Mouse (Mus musculus) hindbrain, embryonic 13.5 days (tissue): ENCODE data around the gene Lats2. TPM values are rescaled to one million over a fixed set of nuclear protein-coding genes. Genes with fewer than 3 reads are reported as not detected.
"Not testable (repeated sequence)": the region's sequence is repeated elsewhere in the genome, so short reads cannot be mapped to it uniquely, and the experiment has no call there.

Experiments used
- ATAC-seq: fragments of 200-750 bp; cut with Nextera tagmentation; 2 replicates; pipeline ENCODE4 v1.8.0; 2017; ENCODE audit warnings: moderate TSS enrichment; ENCODE audit not compliant: low FRiP score
- H3K27ac ChIP-seq: fragments of 300-500 bp; sonication (generic); 2 replicates; pipeline ENCODE4 v1.5.1; 2015; ENCODE audit warnings: inconsistent platforms, mild to moderate bottlenecking, moderate library complexity
- H3K27me3 ChIP-seq: fragments of 300-500 bp; sonication (generic); 2 replicates; pipeline ENCODE4 v1.6.1; 2015; ENCODE audit warnings: mild to moderate bottlenecking, inconsistent platforms
- H3K36me3 ChIP-seq: fragments of 300-500 bp; sonication (generic); 2 replicates; pipeline ENCODE4 v1.6.1; 2015; ENCODE audit warnings: mild to moderate bottlenecking, inconsistent platforms
- H3K4me1 ChIP-seq: fragments of 300-500 bp; sonication (generic); replicated peaks from 2 replicates; pipeline ENCODE4 v1.6.1; 2015; ENCODE audit warnings: inconsistent platforms
- H3K4me2 ChIP-seq: fragments of 300-500 bp; sonication (generic); 2 replicates; pipeline ENCODE4 v1.6.1; 2015; ENCODE audit warnings: inconsistent platforms, mild to moderate bottlenecking, moderate library complexity
- H3K4me3 ChIP-seq: fragments of 300-500 bp; sonication (generic); 2 replicates; pipeline ENCODE4 v1.5.1; 2015; ENCODE audit warnings: mild to moderate bottlenecking, inconsistent platforms
- H3K9ac ChIP-seq: fragments of 300-500 bp; sonication (generic); 2 replicates; pipeline ENCODE4 v1.6.1; 2015; ENCODE audit warnings: mild to moderate bottlenecking, inconsistent platforms
- H3K9me3 ChIP-seq: fragments of 300-500 bp; sonication (generic); 2 replicates; pipeline ENCODE4 v1.6.1; 2016; ENCODE audit warnings: inconsistent platforms
- WGBS: fragments of 180-500 bp; shearing (Covaris S2); methylation state at CpG from one replicate; pipeline ENCODE4 v1.1.7; 2015; 5-methylcytosine and 5-hydroxymethylcytosine counted together
- polyA plus RNA-seq: library from polyadenylated mRNA; unstranded; fragments of >200 nt; fragmentation: Nextera tagmentation; extraction: Ambion mirVana; gene quantifications from 2 replicates; pipeline ENCODE4 v1.2.1, GENCODE M21; 2015

Gene Lats2
- polyA plus RNA-seq, 1 experiment from 2014 or later: 10.5 TPM

GRCm38 (mm10) chr14:57756094-57756493 is 2.1 kb downstream of the Lats2 start:
- Histone ChIP-seq H3K4me1 (peaks cover 9% of the 10 kb centered on the region), H3K27me3 (no peaks in the 10 kb centered on the region), H3K9me3 (no peaks in the 10 kb centered on the region), H3K9ac (no peak overlapping the region), H3K27ac (no peak overlapping the region), H3K36me3 (no peaks in the 10 kb centered on the region), H3K4me2 (no peak overlapping the region), H3K4me3 (no peak overlapping the region)
- no peak for ATAC-seq
- 90% methylated on average over 4 of the region's 4 CpGs for WGBS

GRCm38 (mm10) chr14:57755661-57756060 is 2.5 kb downstream of the Lats2 start:
- Histone ChIP-seq H3K9me3 (no peaks in the 10 kb centered on the region), H3K27ac (no peak overlapping the region), H3K27me3 (no peaks in the 10 kb centered on the region), H3K9ac (no peak overlapping the region), H3K4me2 (no peak overlapping the region), H3K36me3 (no peaks in the 10 kb centered on the region), H3K4me3 (no peak overlapping the region), H3K4me1 (peaks cover 5% of the 10 kb centered on the region)
- ATAC-seq: no peak
- WGBS: 90% methylated on average over 2 of the region's 2 CpGs

- H3K4me3 ChIP-seq: no peak overlapping the region
- H3K27me3 ChIP-seq: no peaks in the 10 kb centered on the region
- no peaks in the 10 kb centered on the region for H3K4me1 ChIP-seq
- 36% methylated on average over 9 of the region's 9 CpGs for WGBS
- no peaks in the 10 kb centered on the region for H3K36me3 ChIP-seq
- H3K9ac ChIP-seq: no peak overlapping the region
- ATAC-seq: no peak
- no peak overlapping the region for H3K4me2 ChIP-seq
- H3K9me3 ChIP-seq: no peaks in the 10 kb centered on the region
- no peak overlapping the region for H3K27ac ChIP-seq
Measured at GRCm38 (mm10) chr14:57753351-57753992, 4.7 kb downstream of the Lats2 start.

- H3K4me1 ChIP-seq, H3K27ac ChIP-seq, H3K4me2 ChIP-seq, H3K9ac ChIP-seq, H3K4me3 ChIP-seq, H3K9me3 ChIP-seq, H3K36me3 ChIP-seq, H3K27me3 ChIP-seq, ATAC-seq: not testable (repeated sequence)
Measured at GRCm38 (mm10) chr14:57751006-57751405, 7.2 kb downstream of the Lats2 start.

DNA sequence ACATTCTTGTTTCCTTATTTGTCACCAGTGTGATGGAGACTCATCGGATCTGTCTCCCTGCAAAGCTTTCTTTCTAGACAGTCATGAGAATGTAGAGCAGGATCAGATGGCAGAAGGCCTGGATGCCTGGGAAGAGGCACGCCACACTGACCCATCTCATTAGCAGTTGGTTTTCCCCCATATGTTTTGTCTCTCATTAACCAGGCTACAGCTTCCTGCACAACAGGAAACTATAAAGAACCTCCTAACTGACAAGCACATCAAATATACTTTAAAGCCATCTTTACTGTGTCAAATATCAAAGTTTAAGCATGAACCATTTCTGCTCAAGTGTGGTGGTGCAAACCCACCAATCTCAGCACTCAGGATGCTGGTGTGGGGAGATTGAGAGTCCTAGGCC is 8.7 kb downstream of the Lats2 start:
- ATAC-seq: no peak
- peaks cover 16% of the 10 kb centered on the region for H3K4me1 ChIP-seq
- no peak overlapping the region for H3K4me2 ChIP-seq
- H3K36me3 ChIP-seq: no peaks in the 10 kb centered on the region
- H3K9me3 ChIP-seq: no peaks in the 10 kb centered on the region
- H3K27ac ChIP-seq: no peak overlapping the region
- H3K27me3 ChIP-seq: peaks cover 9% of the 10 kb centered on the region; the same call in 1 of the 2 replicates
- H3K9ac ChIP-seq: no peak overlapping the region
- 90% methylated on average over 2 of the region's 2 CpGs for WGBS
- H3K4me3 ChIP-seq: no peak overlapping the region

GRCm38 (mm10) chr14:57746001-57746771 is 12.0 kb downstream of the Lats2 start, which contains the start of gene Gm49361:
Gene Gm49361 (minus strand): TSS chr14:57746103.
- no peaks in the 10 kb centered on the region for H3K9me3 ChIP-seq
- WGBS: under 1% methylated on average over 60 of the region's 68 CpGs
- H3K36me3 ChIP-seq: no peaks in the 10 kb centered on the region
- peaks cover 9% of the 10 kb centered on the region; the same call in 1 of the 2 replicates for H3K27me3 ChIP-seq
- peak within 1 kb of the TSS; percentile 87 for H3K9ac ChIP-seq
- H3K4me2 ChIP-seq: peak within 1 kb of the TSS; percentile 90
- H3K4me1 ChIP-seq: peaks cover 36% of the 10 kb centered on the region
- ATAC-seq: peak; percentile 91
- H3K4me3 ChIP-seq: peak within 1 kb of the TSS; percentile 90
- peak within 1 kb of the TSS; percentile 85 for H3K27ac ChIP-seq

- Histone ChIP-seq H3K27me3 (peaks cover 9% of the 10 kb centered on the region; the same call in 1 of the 2 replicates), H3K36me3 (no peaks in the 10 kb centered on the region), H3K4me3 (peak overlapping the region; percentile 90), H3K9ac (peak overlapping the region; percentile 87), H3K4me2 (peak overlapping the region; percentile 90), H3K4me1 (peaks cover 36% of the 10 kb centered on the region), H3K9me3 (no peaks in the 10 kb centered on the region), H3K27ac (peak overlapping the region; percentile 85)
- WGBS: under 1% methylated on average over 75 of the region's 103 CpGs
- ATAC-seq: peak; percentile 77
Measured at GRCm38 (mm10) chr14:57745291-57745969, 12.8 kb downstream of the Lats2 start.

DNA sequence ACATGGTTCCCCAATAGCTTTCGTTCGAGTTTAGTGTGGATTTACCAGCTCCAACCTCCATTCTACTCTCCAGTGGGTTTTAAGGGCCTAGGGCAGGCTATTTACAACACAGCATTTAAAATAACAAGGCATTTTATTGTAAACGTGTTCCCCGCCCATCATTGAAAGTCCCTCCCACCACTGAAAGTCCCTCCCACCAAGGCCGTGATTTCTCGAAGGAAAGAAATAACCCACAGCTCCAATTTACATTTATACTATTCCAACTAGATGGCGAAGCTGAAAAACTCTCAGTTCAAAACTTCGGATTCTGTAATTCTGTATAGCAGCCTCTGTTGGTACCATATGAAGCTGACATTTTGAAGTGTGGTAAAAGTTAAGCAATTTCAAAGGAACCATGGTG is 13.6 kb downstream of the Lats2 start:
- WGBS: 2% methylated on average over 8 of the region's 8 CpGs
- peak overlapping the region; percentile 90 for H3K4me2 ChIP-seq
- H3K4me1 ChIP-seq: peaks cover 36% of the 10 kb centered on the region
- no peak overlapping the region for H3K27ac ChIP-seq
- peak overlapping the region; percentile 43; the same call in 1 of the 2 replicates for H3K9ac ChIP-seq
- H3K4me3 ChIP-seq: peak overlapping the region; percentile 90
- H3K27me3 ChIP-seq: peaks cover 9% of the 10 kb centered on the region; the same call in 1 of the 2 replicates
- no peaks in the 10 kb centered on the region for H3K9me3 ChIP-seq
- no peak for ATAC-seq
- no peaks in the 10 kb centered on the region for H3K36me3 ChIP-seq

DNA sequence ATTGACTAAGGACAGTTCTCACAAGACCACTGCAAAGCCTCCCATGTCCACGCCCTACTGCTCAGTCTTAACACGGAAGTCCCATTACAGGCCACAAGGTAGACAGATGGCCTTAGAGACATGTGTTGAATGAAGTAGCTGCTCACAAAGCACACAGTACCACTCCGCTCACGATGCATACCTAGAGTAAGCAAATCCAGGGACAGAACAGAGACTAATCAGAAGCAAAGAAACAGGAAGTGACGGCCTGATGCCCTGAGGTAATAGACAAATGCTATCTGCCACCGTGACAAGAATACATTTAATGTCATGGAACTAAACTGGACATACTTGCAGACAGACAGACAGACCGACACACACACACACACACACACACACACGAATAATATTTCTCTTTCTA is 17.5 kb downstream of the Lats2 start:
- no peak for ATAC-seq
- WGBS: 83% methylated on average over 8 of the region's 8 CpGs
- Histone ChIP-seq H3K9me3 (no peaks in the 10 kb centered on the region), H3K4me1 (peaks cover 34% of the 10 kb centered on the region), H3K9ac (no peak overlapping the region), H3K27me3 (no peaks in the 10 kb centered on the region), H3K4me2 (no peak overlapping the region), H3K4me3 (no peak overlapping the region), H3K27ac (no peak overlapping the region), H3K36me3 (no peaks in the 10 kb centered on the region)

DNA sequence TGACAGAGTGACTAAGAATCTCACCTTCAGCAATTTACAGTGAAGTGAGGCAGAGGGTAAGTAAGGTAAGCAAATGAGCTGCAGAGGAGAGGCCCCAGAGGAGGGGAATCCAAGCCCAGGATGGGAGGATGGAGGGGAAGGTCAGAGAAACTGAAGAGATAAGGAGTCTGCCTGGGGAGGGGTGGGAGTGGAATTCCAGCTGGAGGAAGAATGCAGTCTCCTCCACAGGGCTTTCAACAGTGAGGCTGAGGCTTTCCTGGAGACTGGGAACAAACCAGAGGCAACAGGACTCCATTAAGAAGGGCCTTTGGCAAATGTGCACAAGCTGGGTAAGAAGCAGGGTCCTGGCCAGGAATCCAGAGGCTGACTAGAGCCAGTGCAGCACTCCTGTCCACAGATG is 21.1 kb downstream of the Lats2 start:
- no peak overlapping the region for H3K4me2 ChIP-seq
- ATAC-seq: no peak
- no peaks in the 10 kb centered on the region for H3K9me3 ChIP-seq
- H3K36me3 ChIP-seq: no peaks in the 10 kb centered on the region
- H3K27me3 ChIP-seq: no peaks in the 10 kb centered on the region
- no peak overlapping the region for H3K4me3 ChIP-seq
- peaks cover 27% of the 10 kb centered on the region for H3K4me1 ChIP-seq
- no peak overlapping the region for H3K9ac ChIP-seq
- H3K27ac ChIP-seq: no peak overlapping the region

DNA sequence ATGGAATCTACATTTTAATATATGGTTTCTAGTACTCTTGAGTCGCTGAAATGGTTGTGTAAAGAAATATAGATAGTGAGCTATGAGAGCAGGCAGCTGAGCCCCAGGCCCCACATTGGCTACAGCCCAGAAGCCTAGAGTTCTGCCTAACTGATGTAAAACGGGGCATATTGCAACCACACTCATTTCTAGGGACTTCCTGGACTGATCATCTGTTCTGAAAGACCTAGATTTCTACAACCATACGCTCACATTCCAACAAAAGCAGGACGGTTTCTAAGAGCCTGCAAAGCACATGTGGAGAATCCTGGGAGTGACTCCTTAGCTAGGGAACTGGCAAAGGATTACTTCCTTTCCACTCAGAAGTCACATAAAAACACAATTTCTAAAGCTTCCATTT is 22.0 kb downstream of the Lats2 start:
- ATAC-seq: no peak
- no peaks in the 10 kb centered on the region for H3K27me3 ChIP-seq
- peaks cover 31% of the 10 kb centered on the region for H3K4me1 ChIP-seq
- H3K4me3 ChIP-seq: no peak overlapping the region
- no peaks in the 10 kb centered on the region for H3K36me3 ChIP-seq
- H3K4me2 ChIP-seq: no peak overlapping the region
- no peak overlapping the region for H3K27ac ChIP-seq
- H3K9ac ChIP-seq: no peak overlapping the region
- no peaks in the 10 kb centered on the region for H3K9me3 ChIP-seq
- WGBS: 83% methylated on average over 4 of the region's 4 CpGs

DNA sequence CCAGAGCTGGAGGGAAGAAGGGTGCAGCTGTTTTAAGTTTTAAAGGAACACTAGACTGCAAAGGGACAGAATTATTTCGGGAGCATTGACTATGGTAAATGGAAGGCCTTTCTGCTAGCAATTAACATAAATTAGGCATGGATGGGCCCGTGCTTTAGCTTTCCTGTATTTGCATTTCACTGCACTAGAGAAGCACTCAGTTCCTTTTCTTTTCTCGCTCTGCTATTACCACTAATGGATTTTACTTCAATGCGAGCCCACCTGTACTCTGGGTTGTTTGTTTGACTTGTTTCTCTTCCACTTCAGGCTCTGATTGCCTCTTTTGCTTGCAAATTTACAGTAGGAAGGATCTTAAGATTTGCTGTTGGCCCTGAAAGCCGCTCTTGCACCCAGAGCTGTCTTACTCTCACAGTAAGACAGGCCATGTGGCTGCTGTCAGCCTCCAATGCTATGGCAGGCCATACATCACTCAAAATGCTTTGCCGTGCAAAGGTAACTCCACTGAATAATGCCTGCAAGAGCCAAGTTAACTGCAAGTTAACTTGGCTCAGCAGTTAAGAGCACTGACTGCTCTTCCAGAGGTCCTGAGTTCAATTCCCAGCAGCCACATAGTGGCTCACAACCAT is 25.4 kb downstream of the Lats2 start:
- H3K9me3 ChIP-seq: no peaks in the 10 kb centered on the region
- no peak overlapping the region for H3K4me2 ChIP-seq
- WGBS: 26% methylated on average over 6 of the region's 6 CpGs
- H3K36me3 ChIP-seq: no peaks in the 10 kb centered on the region
- H3K27me3 ChIP-seq: no peaks in the 10 kb centered on the region
- no peak overlapping the region for H3K9ac ChIP-seq
- H3K4me3 ChIP-seq: no peak overlapping the region
- peak overlapping the region; percentile 15; the same call in 1 of the 2 replicates for H3K27ac ChIP-seq
- ATAC-seq: no peak
- peaks cover 48% of the 10 kb centered on the region for H3K4me1 ChIP-seq
